Mouse (Mus musculus) heart, postnatal 0 days (tissue): ENCODE measurements around the gene Kiz. TPM values are rescaled to one million over a fixed set of nuclear protein-coding genes. Genes with fewer than 3 reads are reported as not detected.
A peak's percentile ranks its signal among the peaks of the same experiment; 100 is the strongest.

Source experiments
- ATAC-seq: fragments of 200-750 bp; cut with Nextera tagmentation; 2 replicates; pipeline ENCODE4 v1.8.0; 2017; ENCODE audit warnings: low read depth, moderate number of reproducible peaks, moderate library complexity; ENCODE audit not compliant: insufficient read depth
- DNase-seq: peaks from one replicate; pipeline ENCODE4 v3.0.0-alpha.2; 2016; ENCODE audit warnings: low spot score
- H3K27ac ChIP-seq: fragments of 300-500 bp; sonication (generic); 2 replicates; pipeline ENCODE4 v1.5.1; 2014; ENCODE audit warnings: low read depth, mild to moderate bottlenecking
- H3K27me3 ChIP-seq: fragments of 300-500 bp; sonication (generic); 2 replicates; pipeline ENCODE4 v1.6.1; 2014; ENCODE audit warnings: low read length, mixed read lengths; ENCODE audit not compliant: control insufficient read depth, insufficient read depth
- H3K36me3 ChIP-seq: fragments of 300-500 bp; sonication (generic); replicated peaks from 2 replicates; pipeline ENCODE4 v1.6.1; 2014; ENCODE audit warnings: low read length, mixed read lengths; ENCODE audit not compliant: control insufficient read depth, insufficient read depth
- H3K4me1 ChIP-seq: fragments of 300-500 bp; sonication (generic); 2 replicates; pipeline ENCODE4 v1.6.1; 2014; ENCODE audit warnings: antibody characterized with exemption; ENCODE audit not compliant: control insufficient read depth, insufficient read depth
- H3K4me2 ChIP-seq: fragments of 300-500 bp; sonication (generic); 2 replicates; pipeline ENCODE4 v1.6.1; 2014; ENCODE audit warnings: low read depth, mild to moderate bottlenecking, low read length, moderate library complexity
- H3K4me3 ChIP-seq: fragments of 300-500 bp; sonication (generic); 2 replicates; pipeline ENCODE4 v1.5.1; 2014; ENCODE audit warnings: low read depth, low read length
- H3K9ac ChIP-seq: fragments of 300-500 bp; sonication (generic); replicated peaks from 2 replicates; pipeline ENCODE4 v1.6.1; 2014; ENCODE audit warnings: low read depth, low read length, mixed read lengths
- H3K9me3 ChIP-seq: fragments of 300-500 bp; sonication (generic); replicated peaks from 2 replicates; pipeline ENCODE4 v1.6.1; 2016; ENCODE audit warnings: low read length; ENCODE audit not compliant: control insufficient read depth
- CTCF ChIP-seq: IDR thresholded peaks from 2 replicates; pipeline ENCODE4 v1.5.1; 2016; ENCODE audit warnings: antibody characterized with exemption, control low read depth, low read depth
- EP300 ChIP-seq: IDR thresholded peaks from 2 replicates; pipeline ENCODE4 v1.6.1; 2016; ENCODE audit warnings: antibody characterized with exemption, low read depth
- WGBS: fragments of 180-500 bp; shearing (Covaris S2); extraction: QIAGEN DNeasy Blood & Tissue Kit; methylation state at CpG from one replicate; pipeline ENCODE4 v1.1.7; 2014; 5-methylcytosine and 5-hydroxymethylcytosine counted together
- polyA plus RNA-seq: library from polyadenylated mRNA; unstranded; fragments of >200 nt; fragmentation: Nextera tagmentation; extraction: Ambion mirVana; gene quantifications from 2 replicates; pipeline ENCODE4 v1.2.1, GENCODE M21; 2015
- total RNA-seq: library from RNA; depleted of rRNA; stranded (reverse); fragments of >200 nt; gene quantifications from 2 replicates; pipeline ENCODE4 v1.2.3, GENCODE M21; 2014; ENCODE audit warnings: low replicate concordance; rRNA removed

Gene Kiz
- total RNA-seq: 14.5 and 24.3 TPM in 2 replicates
- 29.7 and 32.2 TPM in 2 replicates for polyA plus RNA-seq

DNA sequence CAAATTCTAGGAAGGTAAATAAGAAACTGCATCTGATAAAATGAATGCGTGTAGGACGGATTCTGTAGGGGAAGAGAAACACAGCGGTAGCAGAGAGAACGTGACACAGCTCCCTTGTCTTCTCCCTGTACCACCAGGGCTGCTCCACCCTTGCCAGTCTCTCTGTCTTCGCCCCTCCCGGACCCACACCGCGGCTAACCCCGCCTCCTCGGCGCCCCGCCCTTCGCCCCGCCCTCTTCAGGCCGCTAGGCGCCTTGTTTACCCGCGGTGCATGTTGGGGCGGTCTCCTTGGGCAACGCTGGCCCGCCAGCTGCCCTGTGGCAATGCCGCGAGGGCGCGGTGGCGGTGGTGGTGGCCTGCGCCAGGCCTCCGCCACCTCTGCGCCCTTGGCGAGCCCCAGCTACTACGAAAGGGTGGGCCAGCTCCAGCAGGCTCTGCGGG lies at the start of gene Kiz:
Kiz (plus strand) TSS at position 266 of the 441 bp plus-strand sequence.
- under 1% methylated on average over 32 of the region's 32 CpGs for WGBS

DNA sequence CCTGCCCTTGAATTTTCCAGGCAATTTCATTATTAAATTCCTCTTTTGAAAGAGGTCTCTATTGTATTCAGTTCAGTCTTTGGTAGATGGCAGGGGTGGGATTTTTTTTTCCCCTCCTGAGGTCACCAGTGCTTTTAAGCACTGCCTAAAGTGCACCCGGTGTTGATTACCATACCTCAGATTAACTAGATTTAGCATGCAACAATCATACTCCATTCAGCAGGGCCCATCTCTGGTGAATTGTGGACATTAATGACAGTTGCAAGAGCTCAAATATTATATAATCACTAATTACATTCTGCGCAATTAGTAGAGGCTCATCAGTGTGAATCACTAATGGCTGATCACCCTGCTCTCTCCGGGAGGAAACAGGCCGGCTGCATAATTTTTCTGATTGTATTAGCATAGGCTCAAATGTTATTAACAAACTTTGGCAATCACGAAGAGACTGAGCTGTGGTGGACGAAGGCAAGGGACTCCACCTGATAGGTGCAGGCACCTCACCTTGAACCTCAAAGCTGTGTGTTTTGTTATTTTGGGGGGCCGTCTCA lies 45.9 kb upstream of the Kiz start:
- Histone ChIP-seq H3K4me2 (no peak overlapping the region), H3K9me3 (no peaks in the 10 kb centered on the region), H3K4me1 (no peaks in the 10 kb centered on the region), H3K4me3 (no peak overlapping the region), H3K9ac (no peak overlapping the region), H3K27me3 (no peaks in the 10 kb centered on the region), H3K36me3 (no peaks in the 10 kb centered on the region), H3K27ac (no peak overlapping the region)
- WGBS: 93% methylated on average over 7 of the region's 7 CpGs
- DNase-seq: no peak
- ATAC-seq: no peak
- TF ChIP-seq CTCF: no peak
- TF ChIP-seq EP300: no peak

More for the DNA sequence above, at the start of gene Kiz:
- Histone ChIP-seq H3K4me2 (peak within 1 kb of the TSS; percentile 76), H3K9ac (peak within 1 kb of the TSS; percentile 77), H3K9me3 (no peaks in the 10 kb centered on the region), H3K36me3 (no peaks in the 10 kb centered on the region), H3K4me3 (peak within 1 kb of the TSS; percentile 93), H3K27me3 (no peaks in the 10 kb centered on the region), H3K27ac (peak within 1 kb of the TSS; percentile 86), H3K4me1 (no peaks in the 10 kb centered on the region)
- ATAC-seq (peak; percentile 100), DNase-seq (peak; percentile 87)
- no peak for TF ChIP-seq EP300
- TF ChIP-seq CTCF: peak; percentile 33

DNA sequence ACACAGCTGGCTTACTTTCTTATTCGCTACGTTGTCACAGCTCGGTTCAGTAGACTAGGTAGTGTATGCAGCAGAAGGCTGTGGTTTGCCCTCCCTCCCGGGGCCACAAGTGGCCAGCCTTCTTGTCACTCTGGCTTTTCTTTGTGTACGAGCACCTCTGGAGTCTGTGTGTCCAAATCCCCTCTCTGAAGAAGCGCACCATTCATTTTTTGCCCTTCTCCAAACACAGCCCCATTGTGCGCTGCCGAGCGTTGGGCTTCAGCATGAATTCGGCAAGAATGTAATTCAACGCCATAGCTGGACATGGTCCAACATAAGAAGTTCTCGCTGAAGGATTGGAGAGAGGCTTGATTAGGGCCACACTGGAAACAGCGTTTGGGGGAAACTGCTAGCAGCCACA lies 45.0 kb upstream of the Kiz start:
- H3K9me3 ChIP-seq: no peaks in the 10 kb centered on the region
- H3K4me2 ChIP-seq: peak overlapping the region; percentile 51
- no peaks in the 10 kb centered on the region for H3K27me3 ChIP-seq
- no peak for TF ChIP-seq EP300
- TF ChIP-seq CTCF: no peak
- ATAC-seq (no peak), DNase-seq (peak; percentile 26)
- WGBS: 41% methylated on average over 13 of the region's 13 CpGs
- no peaks in the 10 kb centered on the region for H3K36me3 ChIP-seq
- no peak overlapping the region for H3K9ac ChIP-seq
- H3K4me1 ChIP-seq: no peaks in the 10 kb centered on the region
- H3K4me3 ChIP-seq: peak overlapping the region; percentile 32
- H3K27ac ChIP-seq: no peak overlapping the region

DNA sequence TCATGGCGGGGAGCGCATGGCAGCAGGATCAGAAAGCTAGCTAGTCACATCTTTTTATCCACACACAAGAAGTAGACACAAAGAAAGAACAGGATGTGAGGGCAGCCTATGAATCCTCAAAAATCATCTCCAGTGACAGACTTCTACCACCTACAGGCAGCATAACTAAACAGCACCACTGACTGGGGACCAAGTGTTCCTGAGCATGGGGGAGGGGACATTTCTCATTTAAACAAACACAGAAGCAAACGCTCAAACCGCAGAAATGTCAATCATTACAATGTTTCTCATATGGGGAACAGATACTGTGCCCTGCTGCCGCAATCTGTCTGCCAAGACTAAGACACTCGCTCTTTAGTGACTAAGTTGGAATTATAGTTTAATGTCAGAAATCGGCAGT lies 40.7 kb upstream of the Kiz start:
- Histone ChIP-seq H3K9me3 (no peaks in the 10 kb centered on the region), H3K4me1 (no peaks in the 10 kb centered on the region), H3K27ac (no peak overlapping the region), H3K36me3 (no peaks in the 10 kb centered on the region), H3K9ac (no peak overlapping the region), H3K27me3 (no peaks in the 10 kb centered on the region), H3K4me2 (no peak overlapping the region), H3K4me3 (no peak overlapping the region)
- TF ChIP-seq EP300 (no peak), CTCF (no peak)
- ATAC-seq: no peak
- 80% methylated on average over 7 of the region's 7 CpGs for WGBS
- no peak for DNase-seq

DNA sequence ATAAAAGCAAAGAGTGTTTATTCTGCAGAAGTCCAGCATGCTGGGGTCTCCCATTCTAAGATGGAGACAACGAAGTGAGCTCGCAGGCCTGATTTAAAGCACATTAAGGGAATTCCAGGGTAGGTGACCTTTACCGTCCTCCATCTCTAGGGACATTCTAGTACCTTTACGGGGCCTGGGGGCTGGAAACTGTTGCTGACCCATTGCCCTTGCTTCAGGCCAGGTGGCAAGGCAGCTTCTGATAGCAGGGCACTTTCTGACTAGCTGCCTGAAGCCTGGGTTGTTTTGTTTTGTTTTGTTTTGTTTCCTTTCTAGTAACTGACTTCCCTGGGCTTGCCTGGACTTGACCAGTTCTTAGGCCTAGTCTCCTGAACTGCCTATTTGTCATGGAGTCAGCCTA lies 36.6 kb upstream of the Kiz start:
- H3K4me1 ChIP-seq: peaks cover 8% of the 10 kb centered on the region; the same call in 1 of the 2 replicates
- ATAC-seq (no peak), DNase-seq (no peak)
- TF ChIP-seq CTCF (no peak), EP300 (no peak)
- H3K36me3 ChIP-seq: no peaks in the 10 kb centered on the region
- 79% methylated on average over 4 of the region's 4 CpGs for WGBS
- H3K27me3 ChIP-seq: no peaks in the 10 kb centered on the region
- H3K9me3 ChIP-seq: no peaks in the 10 kb centered on the region
- H3K4me2 ChIP-seq: no peak overlapping the region
- H3K9ac ChIP-seq: no peak overlapping the region
- H3K4me3 ChIP-seq: no peak overlapping the region
- H3K27ac ChIP-seq: no peak overlapping the region

DNA sequence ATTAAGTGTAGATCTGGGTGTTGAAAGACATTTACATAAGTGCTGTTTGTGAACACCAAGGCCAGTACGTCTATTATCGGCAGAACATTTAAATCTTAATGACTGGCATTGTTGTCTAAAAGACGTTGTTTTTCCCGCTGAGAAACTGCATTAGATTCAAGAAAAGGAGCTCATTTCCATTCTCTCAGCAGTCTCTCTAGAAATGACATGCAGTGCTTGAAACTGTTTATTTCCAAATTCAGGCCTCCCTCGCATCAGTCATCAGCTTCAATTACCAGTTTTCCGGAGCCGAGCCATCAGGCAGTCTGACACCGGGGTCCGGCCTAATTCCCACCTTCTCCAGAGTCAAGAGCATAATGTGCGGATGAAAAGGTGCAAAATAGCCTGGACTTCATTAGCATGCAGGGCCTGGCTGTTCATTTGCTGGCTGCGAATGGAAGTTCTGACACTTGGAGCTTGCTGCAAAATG lies 32.1 kb upstream of the Kiz start:
- DNase-seq: no peak
- Histone ChIP-seq H3K4me2 (peak overlapping the region; percentile 22), H3K27me3 (peaks cover 6% of the 10 kb centered on the region), H3K36me3 (no peaks in the 10 kb centered on the region), H3K4me1 (peaks cover 8% of the 10 kb centered on the region; the same call in 1 of the 2 replicates), H3K4me3 (no peak overlapping the region), H3K27ac (no peak overlapping the region), H3K9ac (no peak overlapping the region), H3K9me3 (no peaks in the 10 kb centered on the region)
- TF ChIP-seq CTCF (no peak), EP300 (no peak)
- WGBS: 30% methylated on average over 11 of the region's 11 CpGs
- no peak for ATAC-seq
